Mouse (Mus musculus) hindbrain, postnatal 0 days (tissue): ENCODE results near the gene Magi2. TPM values are rescaled to one million over a fixed set of nuclear protein-coding genes. Genes with fewer than 3 reads are reported as not detected.

Experiments
- ATAC-seq: fragments of 200-750 bp; cut with Nextera tagmentation; 2 replicates; pipeline ENCODE4 v1.8.0; 2017; ENCODE audit warnings: mild to moderate bottlenecking, moderate TSS enrichment, moderate library complexity
- DNase-seq: peaks from one replicate; pipeline ENCODE4 v3.0.0-alpha.2; 2015; ENCODE audit warnings: low spot score
- H3K27ac ChIP-seq: fragments of 300-500 bp; sonication (generic); 2 replicates; pipeline ENCODE4 v1.5.1; 2014; ENCODE audit warnings: mild to moderate bottlenecking
- H3K27me3 ChIP-seq: fragments of 300-500 bp; sonication (generic); 2 replicates; pipeline ENCODE4 v1.6.1; 2014; ENCODE audit warnings: low read length, mixed read lengths; ENCODE audit not compliant: insufficient read depth
- H3K36me3 ChIP-seq: fragments of 300-500 bp; sonication (generic); 2 replicates; pipeline ENCODE4 v1.6.1; 2014; ENCODE audit warnings: low read length, mixed read lengths; ENCODE audit not compliant: insufficient read depth
- H3K4me1 ChIP-seq: fragments of 300-500 bp; sonication (generic); 2 replicates; pipeline ENCODE4 v1.6.1; 2014; ENCODE audit warnings: antibody characterized with exemption, low read length, mixed read lengths; ENCODE audit not compliant: insufficient read depth
- H3K4me2 ChIP-seq: fragments of 300-500 bp; sonication (generic); 2 replicates; pipeline ENCODE4 v1.6.1; 2014; ENCODE audit warnings: low read depth, mild to moderate bottlenecking, low read length, moderate library complexity, mixed read lengths
- H3K4me3 ChIP-seq: fragments of 300-500 bp; sonication (generic); 2 replicates; pipeline ENCODE4 v1.5.1; 2014; ENCODE audit warnings: low read length
- H3K9ac ChIP-seq: fragments of 300-500 bp; sonication (generic); replicated peaks from 2 replicates; pipeline ENCODE4 v1.6.1; 2014; ENCODE audit warnings: mild to moderate bottlenecking, low read length, moderate library complexity, mixed read lengths
- H3K9me3 ChIP-seq: fragments of 300-500 bp; sonication (generic); 2 replicates; pipeline ENCODE4 v1.6.1; 2016; ENCODE audit warnings: low read length, mixed read lengths
- CTCF ChIP-seq: IDR thresholded peaks from 2 replicates; pipeline ENCODE4 v1.5.1; 2016; ENCODE audit warnings: antibody characterized with exemption, control low read depth, low read depth
- WGBS: fragments of 180-500 bp; shearing (Covaris S2); extraction: QIAGEN DNeasy Blood & Tissue Kit; methylation state at CpG from one replicate; pipeline ENCODE4 v1.1.7; 2014; 5-methylcytosine and 5-hydroxymethylcytosine counted together
- polyA plus RNA-seq: library from polyadenylated mRNA; unstranded; fragments of >200 nt; fragmentation: Nextera tagmentation; extraction: Ambion mirVana; gene quantifications from 2 replicates; pipeline ENCODE4 v1.2.1, GENCODE M21; 2015
- total RNA-seq: library from RNA; depleted of rRNA; stranded (reverse); fragments of >200 nt; gene quantifications from 2 replicates; pipeline ENCODE4 v1.2.3, GENCODE M21; 2014

The Magi2 gene
- total and polyA plus RNA-seq, 2 experiments from 2014 or later = 17.3 to 45.5 TPM

- Histone ChIP-seq H3K9me3 (no peaks in the 10 kb centered on the region), H3K27me3 (no peaks in the 10 kb centered on the region), H3K4me3 (no peak overlapping the region), H3K27ac (no peak overlapping the region), H3K9ac (no peak overlapping the region), H3K4me2 (no peak overlapping the region), H3K4me1 (no peaks in the 10 kb centered on the region), H3K36me3 (no peaks in the 10 kb centered on the region)
- DNase-seq (no peak), ATAC-seq (no peak)
- no peak for TF ChIP-seq CTCF
Measured at GRCm38 (mm10) chr5:19726277-19726676, 499.4 kb downstream of the Magi2 start.

- no peak for DNase-seq
- no peaks in the 10 kb centered on the region for H3K27me3 ChIP-seq
- 90% methylated on average over 2 of the region's 2 CpGs for WGBS
- no peak for TF ChIP-seq CTCF
- no peaks in the 10 kb centered on the region for H3K9me3 ChIP-seq
- no peak overlapping the region for H3K27ac ChIP-seq
- no peaks in the 10 kb centered on the region for H3K4me1 ChIP-seq
- ATAC-seq = no peak
- H3K4me2 ChIP-seq = no peak overlapping the region
- no peak overlapping the region for H3K4me3 ChIP-seq
- no peak overlapping the region for H3K9ac ChIP-seq
- no peaks in the 10 kb centered on the region for H3K36me3 ChIP-seq
Measured at GRCm38 (mm10) chr5:19745376-19745775, 518.5 kb downstream of the Magi2 start.

GRCm38 (mm10) chr5:19745916-19746315 lies 519.1 kb downstream of the Magi2 start:
- ATAC-seq (no peak), DNase-seq (no peak)
- no peak overlapping the region for H3K4me3 ChIP-seq
- H3K27me3 ChIP-seq = no peaks in the 10 kb centered on the region
- H3K27ac ChIP-seq = no peak overlapping the region
- no peaks in the 10 kb centered on the region for H3K36me3 ChIP-seq
- H3K9ac ChIP-seq = no peak overlapping the region
- 45% methylated on average over 6 of the region's 6 CpGs for WGBS
- no peaks in the 10 kb centered on the region for H3K9me3 ChIP-seq
- no peak overlapping the region for H3K4me2 ChIP-seq
- no peaks in the 10 kb centered on the region for H3K4me1 ChIP-seq
- TF ChIP-seq CTCF = no peak

GRCm38 (mm10) chr5:19746865-19747514 lies 520.2 kb downstream of the Magi2 start:
- Histone ChIP-seq H3K4me2 (peak overlapping the region; percentile 39), H3K9me3 (no peaks in the 10 kb centered on the region), H3K4me1 (no peaks in the 10 kb centered on the region), H3K27ac (no peak overlapping the region), H3K27me3 (no peaks in the 10 kb centered on the region), H3K36me3 (no peaks in the 10 kb centered on the region), H3K4me3 (peak overlapping the region; percentile 2; the same call in 1 of the 2 replicates), H3K9ac (no peak overlapping the region)
- TF ChIP-seq CTCF = no peak
- ATAC-seq (0 out of 2 replicates have a peak, but pooled peaks have one; percentile 29), DNase-seq (peak; percentile 10)
- 39% methylated on average over 12 of the region's 12 CpGs for WGBS

- ATAC-seq = no peak
- no peak overlapping the region for H3K9ac ChIP-seq
Measured at GRCm38 (mm10) chr5:19747631-19748030, 520.8 kb downstream of the Magi2 start.

GRCm38 (mm10) chr5:19779224-19779623 lies 552.4 kb downstream of the Magi2 start:
- Histone ChIP-seq H3K27ac (no peak overlapping the region), H3K4me2 (no peak overlapping the region), H3K4me1 (no peaks in the 10 kb centered on the region), H3K27me3 (no peaks in the 10 kb centered on the region), H3K36me3 (no peaks in the 10 kb centered on the region), H3K9me3 (no peaks in the 10 kb centered on the region), H3K4me3 (no peak overlapping the region), H3K9ac (no peak overlapping the region)
- ATAC-seq (no peak), DNase-seq (no peak)
- WGBS = 87% methylated on average over 1 of the region's 1 CpGs
- TF ChIP-seq CTCF = no peak

More at GRCm38 (mm10) chr5:19747631-19748030, 520.8 kb downstream of the Magi2 start:
- no peak for DNase-seq
- no peaks in the 10 kb centered on the region for H3K36me3 ChIP-seq
- no peaks in the 10 kb centered on the region for H3K27me3 ChIP-seq
- H3K4me3 ChIP-seq = no peak overlapping the region
- peak overlapping the region; percentile 39; the same call in 1 of the 2 replicates for H3K4me2 ChIP-seq
- no peaks in the 10 kb centered on the region for H3K4me1 ChIP-seq
- 63% methylated on average over 3 of the region's 3 CpGs for WGBS
- no peak for TF ChIP-seq CTCF
- no peak overlapping the region for H3K27ac ChIP-seq
- H3K9me3 ChIP-seq = no peaks in the 10 kb centered on the region

GRCm38 (mm10) chr5:19780076-19780475 lies 553.2 kb downstream of the Magi2 start:
- H3K9me3 ChIP-seq = no peaks in the 10 kb centered on the region
- no peak for TF ChIP-seq CTCF

More at GRCm38 (mm10) chr5:19780076-19780475, 553.2 kb downstream of the Magi2 start:
- ATAC-seq (peak; percentile 43; the same call in 1 of the 2 replicates), DNase-seq (peak; percentile 66)
- no peak overlapping the region for H3K9ac ChIP-seq
- H3K4me3 ChIP-seq = no peak overlapping the region
- no peaks in the 10 kb centered on the region for H3K36me3 ChIP-seq
- 62% methylated on average over 2 of the region's 2 CpGs for WGBS
- no peak overlapping the region for H3K27ac ChIP-seq
- no peaks in the 10 kb centered on the region for H3K4me1 ChIP-seq
- no peak overlapping the region for H3K4me2 ChIP-seq
- no peaks in the 10 kb centered on the region for H3K27me3 ChIP-seq
